Mouse (Mus musculus): Measurements from ENCODE around the gene Tex264.

The Tex264 gene

GRCm38 (mm10) chr9:106685249-106686101 is at the start of gene Tex264:
Gene Tex264, minus strand, starts transcription at chr9:106685927.
- peak; percentile 53 to 78 for DNase-seq (ENCODE audit: low spot score in 2 of 2)

GRCm38 (mm10) chr9:106733690-106734089 is 48.0 kb upstream of the Tex264 start:
- DNase-seq (ENCODE audit: low spot score in 2 of 2) = no peak

- DNase-seq (ENCODE audit: low spot score in 2 of 2) = no peak
Observed at GRCm38 (mm10) chr9:106729416-106729815, 43.7 kb upstream of the Tex264 start.

GRCm38 (mm10) chr9:106726891-106727290 is 41.2 kb upstream of the Tex264 start:
- no peak for DNase-seq (ENCODE audit: low spot score in 2 of 2)

- no peak for DNase-seq (ENCODE audit: low spot score in 2 of 2)
Observed at GRCm38 (mm10) chr9:106725435-106725834, 39.7 kb upstream of the Tex264 start.

GRCm38 (mm10) chr9:106724864-106725263 is 39.1 kb upstream of the Tex264 start:
- DNase-seq (ENCODE audit: low spot score in 2 of 2) = no peak

- DNase-seq (ENCODE audit: low spot score in 2 of 2) = no peak
Observed at GRCm38 (mm10) chr9:106716729-106717128, 31.0 kb upstream of the Tex264 start.

- no peak for DNase-seq (ENCODE audit: low spot score in 2 of 2)
Observed at GRCm38 (mm10) chr9:106716232-106716631, 30.5 kb upstream of the Tex264 start.

GRCm38 (mm10) chr9:106712470-106712869 is 26.7 kb upstream of the Tex264 start:
- no peak for DNase-seq (ENCODE audit: low spot score in 2 of 2)

- DNase-seq (ENCODE audit: low spot score in 2 of 2) = no peak
Observed at GRCm38 (mm10) chr9:106692973-106693481, 7.3 kb upstream of the Tex264 start.

- no peak for DNase-seq (ENCODE audit: low spot score in 2 of 2)
Observed at GRCm38 (mm10) chr9:106688834-106689233, 3.1 kb upstream of the Tex264 start.

- peak; percentile 53 to 75 for DNase-seq (ENCODE audit: low spot score in 2 of 2)
Observed at GRCm38 (mm10) chr9:106686983-106687650, 1.4 kb upstream of the Tex264 start.

GRCm38 (mm10) chr9:106684918-106685248 is 844 bp downstream of the Tex264 start:
- no peak for DNase-seq (ENCODE audit: low spot score in 2 of 2)

- no peak for DNase-seq (ENCODE audit: low spot score in 2 of 2)
Observed at GRCm38 (mm10) chr9:106684093-106684872, 1.4 kb downstream of the Tex264 start.

- no peak for DNase-seq (ENCODE audit: low spot score in 2 of 2)
Observed at GRCm38 (mm10) chr9:106681026-106681425, 4.7 kb downstream of the Tex264 start.

- DNase-seq (ENCODE audit: low spot score in 2 of 2) = no peak
Observed at GRCm38 (mm10) chr9:106678242-106678641, 7.5 kb downstream of the Tex264 start.

GRCm38 (mm10) chr9:106677702-106678101 is 8.0 kb downstream of the Tex264 start:
- no peak for DNase-seq (ENCODE audit: low spot score in 2 of 2)

GRCm38 (mm10) chr9:106676571-106676970 is 9.2 kb downstream of the Tex264 start:
- DNase-seq (ENCODE audit: low spot score in 2 of 2) = no peak

GRCm38 (mm10) chr9:106675965-106676364 is 9.8 kb downstream of the Tex264 start:
- DNase-seq (ENCODE audit: low spot score in 2 of 2) = no peak

GRCm38 (mm10) chr9:106675480-106675879 is 10.2 kb downstream of the Tex264 start:
- DNase-seq (ENCODE audit: low spot score in 2 of 2) = peak; percentile 70 to 80

- no peak for DNase-seq (ENCODE audit: low spot score in 2 of 2)
Observed at GRCm38 (mm10) chr9:106673860-106674259, 11.9 kb downstream of the Tex264 start.

GRCm38 (mm10) chr9:106664856-106665255 is 20.9 kb downstream of the Tex264 start:
- DNase-seq (ENCODE audit: low spot score in 2 of 2) = no peak
